Mouse (Mus musculus): ENCODE measurements around the gene B020031M17Rik.
"Not testable (repeated sequence)": the region's sequence is repeated elsewhere in the genome, so short reads cannot be mapped to it uniquely, and the experiment has no call there.

DNA sequence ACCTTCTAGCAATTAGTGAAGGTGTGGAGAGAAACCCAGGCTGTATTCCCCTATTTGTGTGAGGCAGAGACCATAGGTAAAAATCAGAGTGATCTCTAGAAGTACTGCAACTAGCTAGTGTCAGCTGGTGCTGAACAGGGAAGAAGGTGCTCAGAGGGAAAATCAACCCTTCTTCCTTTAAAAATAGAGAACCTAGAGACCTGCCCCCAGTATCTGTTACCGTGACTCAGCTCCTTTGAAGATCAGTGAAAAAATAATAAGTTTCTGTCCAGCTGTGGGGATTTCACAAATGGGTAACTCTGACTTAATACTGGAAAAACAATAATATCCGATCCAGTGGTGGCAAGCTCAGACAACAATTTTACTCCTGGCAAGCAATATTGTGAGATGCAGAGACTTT lies 4.5 kb upstream of the B020031M17Rik start:
- TF ChIP-seq CTCF (IDR thresholded peaks at IDR 0.05; ENCODE audit: borderline replicate concordance, extremely low read depth, insufficient read depth, insufficient read length); POLR2A (IDR thresholded peaks at IDR 0.05; ENCODE audit: borderline replicate concordance, extremely low read depth, insufficient read depth, insufficient read length, poor library complexity, severe bottlenecking): not testable (repeated sequence)

Data from brain, embryonic 14.5 days (tissue).